Mouse (Mus musculus) urinary bladder, postnatal 25 days (tissue): ENCODE data around the gene Pam16.

Experiments used
- DNase-seq: peaks from one replicate; pipeline ENCODE4 v3.0.0; 2022; ENCODE audit warnings: low spot score

The Pam16 gene

GRCm38 (mm10) chr16:4624481-4625110 is at the start of gene Pam16:
TSS of gene Pam16 (minus strand) at chr16:4624988.
- DNase-seq: peak; percentile 89

- DNase-seq: no peak
These were observed 49.3 kb upstream of the Pam16 start for GRCm38 (mm10) chr16:4674091-4674490.

GRCm38 (mm10) chr16:4670317-4670716 is 45.5 kb upstream of the Pam16 start:
- no peak for DNase-seq

GRCm38 (mm10) chr16:4667190-4667808 is 42.5 kb upstream of the Pam16 start:
- DNase-seq: peak; percentile 89

GRCm38 (mm10) chr16:4665726-4666125 is 40.9 kb upstream of the Pam16 start:
- no peak for DNase-seq

- no peak for DNase-seq
These were observed 39.0 kb upstream of the Pam16 start for GRCm38 (mm10) chr16:4663806-4664205.

- no peak for DNase-seq
These were observed 36.8 kb upstream of the Pam16 start for GRCm38 (mm10) chr16:4661605-4662004.

- no peak for DNase-seq
These were observed 34.5 kb upstream of the Pam16 start for GRCm38 (mm10) chr16:4659326-4659725.

GRCm38 (mm10) chr16:4658781-4659245 is 34.0 kb upstream of the Pam16 start:
- no peak for DNase-seq

- DNase-seq: no peak
These were observed 31.8 kb upstream of the Pam16 start for GRCm38 (mm10) chr16:4656571-4657081.

- no peak for DNase-seq
These were observed 31.2 kb upstream of the Pam16 start for GRCm38 (mm10) chr16:4655764-4656570.

GRCm38 (mm10) chr16:4655251-4655734 is 30.5 kb upstream of the Pam16 start:
- no peak for DNase-seq

- DNase-seq: no peak
These were observed 29.9 kb upstream of the Pam16 start for GRCm38 (mm10) chr16:4654706-4655105.

- no peak for DNase-seq
These were observed 28.1 kb upstream of the Pam16 start for GRCm38 (mm10) chr16:4652707-4653416.

- no peak for DNase-seq
These were observed 26.8 kb upstream of the Pam16 start for GRCm38 (mm10) chr16:4651624-4652023.

- DNase-seq: no peak
These were observed 26.3 kb upstream of the Pam16 start for GRCm38 (mm10) chr16:4651081-4651480.

GRCm38 (mm10) chr16:4650161-4650560 is 25.4 kb upstream of the Pam16 start:
- DNase-seq: no peak

- no peak for DNase-seq
These were observed 24.9 kb upstream of the Pam16 start for GRCm38 (mm10) chr16:4649692-4650091.

GRCm38 (mm10) chr16:4649211-4649610 is 24.4 kb upstream of the Pam16 start:
- no peak for DNase-seq

GRCm38 (mm10) chr16:4648416-4649023 is 23.7 kb upstream of the Pam16 start:
- no peak for DNase-seq

GRCm38 (mm10) chr16:4647651-4648141 is 22.9 kb upstream of the Pam16 start:
- no peak for DNase-seq
